Mouse (Mus musculus) lung, adult 2 months (tissue): Measurements from ENCODE around the gene Yeats2.

ENCODE experiments used
- CTCF ChIP-seq: fragments of 200-500 bp; IDR thresholded peaks from 2 replicates; pipeline ENCODE4 v1.5.1; 2011; ENCODE audit warnings: mild to moderate bottlenecking, low read length, control low read depth; ENCODE audit not compliant: insufficient read depth
- POLR2A ChIP-seq: fragments of 200-500 bp; IDR thresholded peaks from 2 replicates; pipeline ENCODE4 v1.6.1; 2011; ENCODE audit warnings: low read depth, mild to moderate bottlenecking, control low read depth, low read length, borderline replicate concordance; ENCODE audit errors: extremely low read depth

DNA sequence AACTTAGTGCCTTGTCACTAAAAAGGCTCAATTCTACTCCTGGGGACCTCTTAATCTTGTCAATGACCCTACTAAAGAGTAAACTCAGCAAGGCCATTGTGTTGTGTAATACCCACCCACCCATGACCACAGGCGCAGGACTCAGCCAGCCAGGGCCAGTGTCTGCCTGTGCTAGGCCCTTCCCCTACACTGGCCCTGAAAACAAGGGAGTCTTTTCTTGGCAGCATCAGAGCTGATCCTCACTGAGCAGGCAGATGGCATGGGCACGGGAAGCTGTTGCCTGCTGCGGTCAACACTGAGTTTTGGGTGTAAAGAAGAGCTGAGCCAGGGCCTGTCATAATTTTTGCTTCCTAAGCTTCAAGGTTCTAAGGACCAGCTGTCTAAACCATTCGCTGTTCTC is 96.6 kb downstream of the Yeats2 start:
- TF ChIP-seq POLR2A (no peak), CTCF (no peak)
